Mouse (Mus musculus) ES-Bruce4 (cell line): ENCODE measurements around the gene Rrp12. TPM values are rescaled to one million over a fixed set of nuclear protein-coding genes. Genes with fewer than 3 reads are reported as not detected.

ENCODE experiments used
- H3K27ac ChIP-seq: 2 replicates; pipeline ENCODE4 v1.5.1; 2012; ENCODE audit warnings: low read length, inconsistent platforms; ENCODE audit not compliant: insufficient read depth
- H3K27me3 ChIP-seq: 2 replicates; pipeline ENCODE4 v1.6.1; 2012; ENCODE audit warnings: mild to moderate bottlenecking, low read length, inconsistent platforms; ENCODE audit not compliant: control insufficient read depth, poor library complexity, insufficient read depth, severe bottlenecking
- H3K36me3 ChIP-seq: 2 replicates; pipeline ENCODE4 v1.6.1; 2012; ENCODE audit warnings: inconsistent platforms, mild to moderate bottlenecking, low read length, moderate library complexity; ENCODE audit not compliant: control insufficient read depth, poor library complexity, insufficient read depth, severe bottlenecking
- H3K4me1 ChIP-seq: one replicate; pipeline ENCODE4 v1.8.1; 2011; ENCODE audit warnings: low read length; ENCODE audit not compliant: control insufficient read depth, insufficient read depth
- H3K4me3 ChIP-seq: 2 replicates; pipeline ENCODE4 v1.5.1; 2011; ENCODE audit warnings: low read depth, mild to moderate bottlenecking, low read length
- H3K9ac ChIP-seq: 2 replicates; pipeline ENCODE4 v1.6.1; 2012; ENCODE audit warnings: low read depth, mild to moderate bottlenecking, inconsistent platforms; ENCODE audit not compliant: poor library complexity, severe bottlenecking
- H3K9me3 ChIP-seq: replicated peaks from 2 replicates; pipeline ENCODE4 v1.6.1; 2012; ENCODE audit warnings: mild to moderate bottlenecking, low read length, inconsistent platforms; ENCODE audit not compliant: control insufficient read depth, poor library complexity, insufficient read depth, severe bottlenecking
- CTCF ChIP-seq: IDR thresholded peaks from one replicate; pipeline ENCODE4 v1.8.1; 2011; ENCODE audit warnings: low read depth, low read length
- EP300 ChIP-seq: IDR thresholded peaks from 2 replicates; pipeline ENCODE4 v1.6.1; 2011; ENCODE audit warnings: low read depth, low read length; ENCODE audit not compliant: insufficient read depth
- POLR2A ChIP-seq: IDR thresholded peaks from one replicate; pipeline ENCODE4 v1.8.1; 2011; ENCODE audit warnings: low read length; ENCODE audit not compliant: insufficient read depth
- polyA plus RNA-seq: library from polyadenylated mRNA; stranded (reverse); fragments of >200 nt; gene quantifications from 2 replicates; pipeline ENCODE4 v1.2.4, GENCODE M21; 2011; ENCODE audit warnings: low read depth; ENCODE audit not compliant: missing spikeins, insufficient read depth, insufficient read length

Rrp12 gene
- polyA plus RNA-seq, 1 experiment: 24.5 TPM

- TF ChIP-seq CTCF: no peak
- TF ChIP-seq POLR2A: no peak
- no peak for TF ChIP-seq EP300
- Histone ChIP-seq H3K9me3 (no peaks in the 10 kb centered on the region), H3K27ac (no peak overlapping the region), H3K36me3 (no peaks in the 10 kb centered on the region), H3K4me1 (no peaks in the 10 kb centered on the region), H3K27me3 (no peaks in the 10 kb centered on the region), H3K4me3 (no peak overlapping the region), H3K9ac (no peak overlapping the region)
Observed at GRCm38 (mm10) chr19:41836719-41837118, 59.3 kb downstream of the Rrp12 start.

DNA sequence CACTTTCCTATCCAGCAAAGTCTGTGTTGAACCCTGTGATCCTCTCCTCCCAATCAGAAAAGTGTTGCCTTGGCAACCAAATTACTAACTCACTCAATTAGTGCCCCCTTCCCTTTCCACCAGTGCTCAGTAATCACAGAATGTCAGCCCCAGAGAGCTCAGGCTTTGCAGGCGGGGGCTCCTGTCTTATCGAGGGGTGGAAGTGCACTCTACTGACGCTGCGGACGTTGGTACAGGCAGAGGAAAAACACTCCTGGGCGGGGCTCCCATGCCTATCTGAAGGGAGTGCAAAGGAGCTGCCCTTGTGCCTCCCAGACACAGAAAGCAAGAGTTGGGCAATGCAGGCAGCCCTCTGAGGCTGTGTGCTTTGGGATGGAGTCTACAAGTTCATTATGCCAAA, 60.2 kb downstream of the Rrp12 start:
- H3K36me3 ChIP-seq: no peaks in the 10 kb centered on the region
- H3K27ac ChIP-seq: no peak overlapping the region
- no peaks in the 10 kb centered on the region for H3K4me1 ChIP-seq
- H3K27me3 ChIP-seq: no peaks in the 10 kb centered on the region
- no peak overlapping the region for H3K9ac ChIP-seq
- TF ChIP-seq EP300 (no peak), CTCF (no peak), POLR2A (no peak)
- H3K9me3 ChIP-seq: no peaks in the 10 kb centered on the region
- H3K4me3 ChIP-seq: no peak overlapping the region

GRCm38 (mm10) chr19:41835407-41835806, 60.6 kb downstream of the Rrp12 start:
- Histone ChIP-seq H3K9me3 (no peaks in the 10 kb centered on the region), H3K4me3 (no peak overlapping the region), H3K36me3 (no peaks in the 10 kb centered on the region), H3K9ac (no peak overlapping the region), H3K27ac (no peak overlapping the region), H3K27me3 (no peaks in the 10 kb centered on the region), H3K4me1 (no peaks in the 10 kb centered on the region)
- TF ChIP-seq CTCF (no peak), EP300 (no peak), POLR2A (no peak)

DNA sequence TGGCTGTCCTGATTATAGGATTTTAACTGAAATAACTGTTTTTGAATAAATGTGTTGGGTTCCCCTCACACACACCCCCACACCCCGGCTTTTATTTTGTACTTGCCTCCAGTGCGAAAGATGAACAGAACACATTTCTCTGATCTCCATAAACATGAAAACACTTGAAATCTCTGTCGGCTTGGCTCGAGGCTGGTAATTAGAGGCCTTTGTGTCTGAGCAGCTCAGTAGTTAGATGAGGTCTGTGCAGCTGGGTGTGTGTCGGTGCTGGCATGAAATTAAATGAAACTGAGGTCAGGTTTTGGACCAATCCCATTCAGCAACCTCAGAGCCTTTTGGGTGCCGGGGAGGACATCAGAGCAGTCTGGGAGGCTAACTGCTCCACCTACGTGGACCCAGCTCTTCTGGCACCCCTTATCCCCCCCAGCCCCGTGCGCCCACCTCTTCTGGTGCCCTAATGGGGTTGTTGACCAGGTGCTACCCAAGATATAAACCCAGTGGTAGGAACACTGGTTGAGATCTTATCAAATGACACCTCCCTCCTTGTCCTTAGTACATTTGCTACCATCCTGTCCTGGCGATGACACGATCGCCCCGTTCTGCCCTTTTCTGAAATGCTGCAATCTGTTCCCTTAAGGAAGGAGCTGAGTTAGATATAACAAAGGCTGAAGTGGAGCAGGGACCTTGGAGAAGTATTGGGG, 63.3 kb downstream of the Rrp12 start:
- H3K9ac ChIP-seq: no peak overlapping the region

GRCm38 (mm10) chr19:41831718-41832391, 64.1 kb downstream of the Rrp12 start:
- no peak overlapping the region for H3K27ac ChIP-seq
- no peak overlapping the region for H3K9ac ChIP-seq
- H3K4me1 ChIP-seq: no peaks in the 10 kb centered on the region

More for the DNA sequence above, 63.3 kb downstream of the Rrp12 start:
- no peak for TF ChIP-seq POLR2A
- TF ChIP-seq EP300: no peak
- no peak for TF ChIP-seq CTCF
- no peaks in the 10 kb centered on the region for H3K9me3 ChIP-seq
- no peak overlapping the region for H3K4me3 ChIP-seq
- no peak overlapping the region for H3K27ac ChIP-seq
- no peaks in the 10 kb centered on the region for H3K36me3 ChIP-seq
- H3K4me1 ChIP-seq: no peaks in the 10 kb centered on the region
- no peaks in the 10 kb centered on the region for H3K27me3 ChIP-seq

DNA sequence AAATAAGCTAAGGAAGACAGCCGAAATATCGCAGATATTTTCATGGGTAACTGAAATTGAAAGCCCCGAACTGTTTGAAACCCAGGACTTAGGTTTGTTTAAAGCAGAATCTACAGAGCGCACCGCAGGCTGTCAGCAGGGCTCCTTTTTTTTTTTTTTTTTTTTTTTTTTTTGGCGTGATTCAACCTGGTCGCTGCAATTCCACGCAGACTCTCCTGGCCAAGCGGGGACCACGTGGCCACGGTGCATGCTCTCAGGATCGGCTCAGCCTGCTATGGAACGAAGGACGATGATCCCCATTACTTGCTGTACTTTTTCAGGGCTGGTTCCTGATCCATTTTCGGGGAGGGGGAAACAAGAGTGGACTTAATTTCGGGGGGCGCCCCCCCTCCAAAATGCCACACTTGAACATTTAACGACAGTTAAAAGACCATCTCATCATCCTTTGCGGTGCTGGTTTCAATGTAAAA, 64.8 kb downstream of the Rrp12 start:
- Histone ChIP-seq H3K27ac (no peak overlapping the region), H3K4me3 (peak overlapping the region; percentile 58), H3K36me3 (no peaks in the 10 kb centered on the region), H3K9me3 (no peaks in the 10 kb centered on the region), H3K4me1 (no peaks in the 10 kb centered on the region), H3K27me3 (no peaks in the 10 kb centered on the region), H3K9ac (peak overlapping the region; percentile 72)
- TF ChIP-seq POLR2A (no peak), EP300 (no peak), CTCF (no peak)

More at GRCm38 (mm10) chr19:41831718-41832391, 64.1 kb downstream of the Rrp12 start:
- no peaks in the 10 kb centered on the region for H3K27me3 ChIP-seq
- H3K36me3 ChIP-seq: no peaks in the 10 kb centered on the region
- H3K4me3 ChIP-seq: peak overlapping the region; percentile 45
- H3K9me3 ChIP-seq: no peaks in the 10 kb centered on the region
- TF ChIP-seq POLR2A (no peak), CTCF (no peak), EP300 (peak; percentile 57; the same call in 1 of the 2 replicates)
